In genomic region chr9:24777176-24777895, GRCm38 (mm10) we compare ENCODE assay signal across 8 mouse cellular contexts. TPM values are rescaled to one million over a fixed set of nuclear protein-coding genes. Genes with fewer than 3 reads are reported as not detected.
DNase-seq lines count a peak whose midpoint lies in the region; ATAC-seq lines count a peak whose summit lies in the region.

No protein-coding gene starts in this region.

- no peak overlapping the region for H3K4me2 ChIP-seq in neural tube, embryonic 15.5 days
- H3K4me2 ChIP-seq in stomach, embryonic 15.5 days: peak overlapping the region; percentile 8; the same call in 1 of the 2 replicates

- peaks cover 94% of the 10 kb centered on the region for H3K27me3 ChIP-seq in neural tube, embryonic 15.5 days (replicated peaks)
- peaks cover 93% of the 10 kb centered on the region for H3K27me3 ChIP-seq in stomach, embryonic 15.5 days (replicated peaks)

- H3K27ac ChIP-seq in neural tube, embryonic 15.5 days (replicated peaks): no peak overlapping the region
- no peak overlapping the region for H3K27ac ChIP-seq in stomach, embryonic 15.5 days

- H3K9me3 ChIP-seq in neural tube, embryonic 15.5 days (replicated peaks): no peaks in the 10 kb centered on the region
- H3K9me3 ChIP-seq in stomach, embryonic 15.5 days: no peaks in the 10 kb centered on the region

- peak; percentile 11 to 20 for DNase-seq in cerebellum, postnatal 25 days
- no peak for DNase-seq in cerebellum, adult 11-12 months
- DNase-seq in neural tube, embryonic 10.5 days (ENCODE audit: extremely low spot score, low spot score): peak; percentile 62
- DNase-seq in heart, postnatal 4 days: peak; percentile 81
- DNase-seq in thymus, postnatal 4 days: no peak

- under 1% methylated on average over 37 of the region's 37 CpGs for WGBS in neural tube, embryonic 15.5 days
- under 1% methylated on average over 37 of the region's 37 CpGs for WGBS in stomach, embryonic 15.5 days

- no peak overlapping the region for H3K4me3 ChIP-seq in neural tube, embryonic 15.5 days (replicated peaks)
- H3K4me3 ChIP-seq in stomach, embryonic 15.5 days (replicated peaks): no peak overlapping the region

- ATAC-seq in neural tube, embryonic 15.5 days (ENCODE audit: low FRiP score): no peak
- no peak for ATAC-seq in stomach, embryonic 15.5 days (ENCODE audit: insufficient read depth, low FRiP score, low read depth)
- ATAC-seq in erythroid progenitor cell, adult 5-6 weeks (replicated peaks; ENCODE audit: low FRiP score, poor library complexity, severe bottlenecking): no peak

- H3K4me1 ChIP-seq in neural tube, embryonic 15.5 days: peaks cover 25% of the 10 kb centered on the region
- peaks cover 24% of the 10 kb centered on the region for H3K4me1 ChIP-seq in stomach, embryonic 15.5 days

- H3K36me3 ChIP-seq in neural tube, embryonic 15.5 days: no peaks in the 10 kb centered on the region
- no peaks in the 10 kb centered on the region for H3K36me3 ChIP-seq in stomach, embryonic 15.5 days

- H3K9ac ChIP-seq in neural tube, embryonic 15.5 days (replicated peaks): no peak overlapping the region
- H3K9ac ChIP-seq in stomach, embryonic 15.5 days: no peak overlapping the region

RNA-seq across cellular contexts. Expression of gene Tbx20, which starts 3.2 kb away (rescaled TPM):
- polyA plus RNA-seq in neural tube, embryonic 15.5 days (2015; fragmentation: Nextera tagmentation; extraction: Ambion mirVana): 0.03 and 0.28 TPM in 2 replicates
- total RNA-seq in heart, postnatal 4 days (2021): 100 to 1,000 TPM; 341 to 376 TPM
- polyA plus RNA-seq in stomach, embryonic 15.5 days (2015; fragmentation: Nextera tagmentation; extraction: Ambion mirVana): 0.15 and 0.32 TPM in 2 replicates
- not detected in 2 replicates for total RNA-seq in erythroid progenitor cell, adult 5-6 weeks (2015; ENCODE audit: low replicate concordance)
- not detected in 2 replicates for total RNA-seq in erythroid progenitor cell, adult 5-6 weeks (2017; ENCODE audit: low replicate concordance)

Comparison
In these comparisons a context has a peak if more than half of its experiments do, and no peak if none do; other contexts are left out.
1. DNase-seq: peak in cerebellum, postnatal 25 days (2 of 2), neural tube, embryonic 10.5 days (single experiment) and heart, postnatal 4 days (single experiment); none in cerebellum, adult 11-12 months (single experiment) and thymus, postnatal 4 days (single experiment).
2. RNA of gene Tbx20, which starts 3.2 kb away (total RNA-seq): 341 to 376 TPM in heart, postnatal 4 days; not detected in erythroid progenitor cell, adult 5-6 weeks; every median in the first group is over 100 times any median in the second.